Mouse (Mus musculus) spleen, postnatal 14 days (tissue): ENCODE measurements around the gene Gm12184.
"Not testable (repeated sequence)": the region's sequence is repeated elsewhere in the genome, so short reads cannot be mapped to it uniquely, and the experiment has no call there.

Experiments
- DNase-seq, 2 experiments: peaks; one replicate each; pipeline ENCODE4 v3.0.0; 2021 to 2022; ENCODE audit warnings: low spot score in 2 of 2

Gene Gm12184

DNA sequence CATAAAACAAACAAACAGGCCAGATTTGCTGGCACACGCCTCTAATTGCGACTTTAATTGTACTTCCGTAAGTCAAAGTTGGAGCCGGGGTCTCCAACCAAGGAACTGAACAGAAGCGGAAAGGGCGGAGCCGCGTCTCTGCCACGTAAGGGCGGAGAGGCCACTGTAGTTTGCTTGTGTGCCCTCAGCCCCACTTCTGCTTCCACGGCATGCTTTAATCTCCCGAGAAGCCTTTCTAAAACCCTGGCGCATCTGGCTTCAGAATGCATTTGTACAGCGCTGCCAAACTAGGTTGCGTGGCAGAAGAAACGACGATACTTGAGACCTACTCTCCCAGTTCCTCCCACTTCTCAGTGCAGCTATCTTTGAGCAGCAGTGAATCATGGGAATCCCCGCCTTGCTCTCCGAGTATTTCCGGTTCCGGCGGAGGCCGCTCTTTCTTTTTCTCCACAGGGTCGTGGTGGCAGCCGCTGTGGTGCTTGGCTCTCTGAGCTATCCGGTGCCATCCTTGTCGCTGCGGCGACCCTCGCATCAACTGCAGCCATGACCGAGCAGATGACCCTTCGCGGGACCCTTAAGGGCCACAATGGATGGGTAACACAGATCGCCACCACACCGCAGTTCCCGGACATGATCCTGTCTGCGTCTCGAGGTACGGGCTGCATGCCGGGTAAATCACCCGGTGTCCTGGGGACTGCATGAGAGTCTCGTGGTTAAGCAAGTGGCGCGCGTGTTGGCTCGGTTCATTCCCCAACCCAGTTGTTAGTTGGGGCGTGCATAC lies 26.3 kb downstream of the Gm12184 start, which contains the start of gene Rack1:
Gene Rack1, plus strand, starts transcription at position 412 of the 781 bp plus-strand sequence.
- DNase-seq = peak; percentile 68 to 81

DNA sequence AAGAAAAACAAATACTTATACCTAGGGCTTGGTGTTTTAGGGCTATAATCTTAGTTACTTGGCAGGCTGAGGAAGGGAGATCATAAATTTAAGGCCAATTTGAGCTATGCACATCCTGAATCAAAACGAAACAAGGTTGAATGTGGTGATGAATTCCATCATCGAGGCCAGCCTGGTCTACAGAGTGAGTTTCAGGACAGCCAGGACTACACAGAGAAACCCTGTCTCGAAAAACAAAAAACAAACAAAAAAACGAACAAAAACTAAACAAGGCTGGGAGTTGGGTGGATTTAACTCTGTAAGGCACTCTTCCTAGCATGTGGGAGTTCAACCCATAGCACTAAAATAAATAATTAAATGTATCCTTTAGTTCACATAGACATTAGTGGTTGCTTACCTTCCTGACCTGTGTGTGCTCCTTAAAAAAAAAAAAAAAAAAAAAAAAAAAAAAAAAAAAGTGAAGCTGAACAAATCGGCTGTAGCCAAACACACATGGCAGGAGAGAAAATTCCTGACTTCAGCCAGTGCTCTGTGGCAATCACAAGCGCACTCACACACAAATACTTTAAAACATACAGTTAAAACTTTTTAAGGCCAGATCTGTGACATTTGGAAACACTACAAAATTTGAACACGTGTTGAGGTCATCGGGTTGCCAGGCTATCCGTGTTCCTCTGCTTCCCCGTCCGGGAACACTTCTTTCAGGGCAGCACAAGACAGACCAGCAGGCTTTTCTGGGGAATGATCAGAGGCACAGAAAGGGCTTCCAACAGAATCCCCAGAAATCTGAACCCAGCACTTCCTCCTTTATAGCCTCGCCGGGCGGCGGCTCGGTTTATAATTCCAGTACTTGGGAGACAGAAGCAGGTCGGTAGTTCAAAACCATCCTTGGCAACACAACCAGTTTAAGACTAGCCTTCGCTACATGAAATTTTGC lies 27.2 kb downstream of the Gm12184 start:
- DNase-seq = no peak

DNA sequence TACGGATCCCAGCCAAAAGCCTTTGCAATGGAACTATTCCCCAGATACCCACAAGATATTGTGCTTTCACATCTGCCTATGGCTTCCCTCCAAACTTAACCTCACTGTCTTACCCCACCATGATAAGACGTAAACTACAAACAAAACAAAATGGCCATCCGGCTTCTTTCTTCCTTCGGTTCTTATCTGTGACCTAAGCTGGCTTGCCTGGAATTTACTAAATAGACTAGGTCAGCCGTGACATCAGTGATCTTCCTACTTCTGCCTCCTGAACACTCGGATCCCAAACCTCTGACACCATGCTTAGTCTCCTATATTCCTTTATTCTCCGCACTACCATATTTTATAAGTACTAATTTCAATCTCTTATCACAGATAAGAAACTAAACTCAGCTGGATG lies 28.1 kb downstream of the Gm12184 start:
- no peak for DNase-seq

DNA sequence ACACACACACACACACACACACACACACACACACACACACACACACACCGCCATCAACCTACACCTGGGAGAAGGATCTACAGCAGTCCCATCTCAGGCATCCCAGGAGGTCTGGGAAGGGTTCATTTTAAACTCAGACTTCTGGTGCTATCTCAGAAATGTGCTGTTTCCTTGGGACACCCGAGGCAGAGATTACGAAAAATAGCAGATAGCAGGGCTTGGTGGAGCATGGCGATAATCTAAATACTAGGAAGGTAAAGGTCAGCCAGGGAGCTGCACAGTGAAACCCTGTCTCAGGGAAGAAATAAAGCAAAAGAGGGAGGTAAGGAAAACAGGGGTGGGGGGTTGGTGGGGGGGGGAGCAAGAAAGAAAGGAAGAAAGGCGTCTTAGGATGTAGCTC lies 29.2 kb downstream of the Gm12184 start:
- no peak for DNase-seq

DNA sequence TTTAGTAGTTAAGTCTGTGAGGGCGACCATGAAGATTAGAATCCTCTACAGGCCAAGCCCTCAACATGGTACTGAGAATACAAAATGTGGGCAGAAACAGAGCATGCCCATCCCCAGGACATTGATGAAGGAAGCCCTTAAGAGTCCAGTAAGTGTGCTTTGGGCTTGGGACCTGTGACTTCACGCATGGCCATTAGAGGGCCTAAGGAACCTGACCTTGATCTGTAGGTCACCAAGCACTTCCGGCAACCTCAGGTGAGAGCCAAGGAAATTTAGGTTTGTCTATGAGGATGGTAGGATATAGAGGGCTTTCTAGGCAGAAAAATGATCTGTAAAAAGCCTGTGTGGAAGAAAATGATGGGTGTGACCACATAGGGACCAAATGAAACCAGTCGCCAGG lies 30.2 kb downstream of the Gm12184 start:
- no peak for DNase-seq

DNA sequence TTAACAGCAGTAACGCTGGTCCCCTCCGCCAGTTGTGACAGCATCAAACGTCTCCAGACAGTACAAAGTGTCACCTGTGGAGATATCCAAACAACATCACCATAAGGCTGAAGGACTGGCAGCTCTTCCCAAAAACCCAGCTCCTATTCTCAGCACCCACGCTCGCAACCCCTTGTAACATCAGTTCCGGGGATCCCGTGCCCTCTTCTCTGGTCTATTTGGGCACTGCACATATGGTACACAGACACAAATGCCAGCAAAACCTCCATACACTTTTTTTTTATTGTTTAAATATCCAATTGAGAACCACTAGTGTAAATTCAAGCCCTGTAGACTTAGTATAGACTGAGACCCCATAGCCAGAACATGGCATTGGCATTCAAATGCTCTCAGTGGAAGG lies 31.2 kb downstream of the Gm12184 start:
- DNase-seq = no peak

DNA sequence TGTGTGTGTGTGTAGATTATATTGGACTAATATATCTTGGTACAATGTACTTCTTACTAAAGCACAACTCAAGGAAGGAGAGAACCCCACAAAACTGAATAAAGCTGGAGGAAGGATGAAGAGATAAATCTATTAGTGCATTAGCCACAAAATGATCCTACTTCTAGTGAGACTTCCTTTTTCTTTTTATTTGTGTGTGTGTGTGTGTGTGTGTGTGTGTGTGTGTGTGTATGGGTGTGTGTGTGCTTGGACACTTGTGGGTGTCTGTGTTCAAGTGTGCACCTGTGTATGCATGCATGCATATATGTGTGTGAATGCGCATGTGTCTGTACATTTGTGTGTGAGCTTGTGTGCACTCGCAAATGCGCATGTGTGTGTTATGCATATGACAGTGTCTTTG lies 33.3 kb downstream of the Gm12184 start:
- no peak for DNase-seq

DNA sequence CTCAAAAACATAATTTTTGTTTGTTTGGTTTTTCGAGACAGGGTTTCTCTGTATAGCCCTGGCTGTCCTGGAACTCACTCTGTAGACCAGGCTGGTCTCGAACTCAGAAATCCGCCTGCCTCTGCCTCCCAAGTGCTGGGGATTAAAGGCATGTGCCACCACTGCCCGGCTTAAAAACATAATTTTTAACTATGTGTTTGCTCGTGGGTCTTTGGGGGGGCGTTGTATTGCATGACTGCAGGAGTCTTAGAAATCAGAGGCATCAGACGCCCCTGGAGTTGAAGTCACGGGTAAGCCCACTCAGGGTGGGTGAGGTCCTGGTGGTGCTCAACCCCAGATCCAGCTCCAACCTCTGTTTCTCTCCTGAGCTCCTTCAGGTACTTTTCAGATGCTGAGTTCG lies 34.6 kb downstream of the Gm12184 start:
- DNase-seq = not testable (repeated sequence)

DNA sequence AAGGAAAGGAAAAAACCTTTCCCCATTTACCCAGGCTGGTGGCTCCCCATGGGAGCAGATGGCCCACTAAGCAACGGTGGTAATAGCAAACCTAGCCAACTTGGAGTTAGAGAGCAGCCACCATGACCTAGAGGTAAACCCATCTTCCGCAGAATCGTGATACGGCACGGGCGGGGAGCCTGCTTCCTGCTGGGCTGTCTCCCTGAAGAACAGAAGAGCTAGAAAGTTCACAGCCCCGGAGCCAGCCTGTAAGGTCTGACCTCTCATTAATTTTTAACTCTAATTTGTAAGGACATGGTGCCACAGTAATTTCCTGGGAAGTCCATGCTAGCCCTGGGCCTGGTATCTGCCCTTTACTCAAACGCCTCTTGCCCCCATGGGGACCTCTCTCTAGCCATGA lies 35.5 kb downstream of the Gm12184 start:
- DNase-seq = no peak

DNA sequence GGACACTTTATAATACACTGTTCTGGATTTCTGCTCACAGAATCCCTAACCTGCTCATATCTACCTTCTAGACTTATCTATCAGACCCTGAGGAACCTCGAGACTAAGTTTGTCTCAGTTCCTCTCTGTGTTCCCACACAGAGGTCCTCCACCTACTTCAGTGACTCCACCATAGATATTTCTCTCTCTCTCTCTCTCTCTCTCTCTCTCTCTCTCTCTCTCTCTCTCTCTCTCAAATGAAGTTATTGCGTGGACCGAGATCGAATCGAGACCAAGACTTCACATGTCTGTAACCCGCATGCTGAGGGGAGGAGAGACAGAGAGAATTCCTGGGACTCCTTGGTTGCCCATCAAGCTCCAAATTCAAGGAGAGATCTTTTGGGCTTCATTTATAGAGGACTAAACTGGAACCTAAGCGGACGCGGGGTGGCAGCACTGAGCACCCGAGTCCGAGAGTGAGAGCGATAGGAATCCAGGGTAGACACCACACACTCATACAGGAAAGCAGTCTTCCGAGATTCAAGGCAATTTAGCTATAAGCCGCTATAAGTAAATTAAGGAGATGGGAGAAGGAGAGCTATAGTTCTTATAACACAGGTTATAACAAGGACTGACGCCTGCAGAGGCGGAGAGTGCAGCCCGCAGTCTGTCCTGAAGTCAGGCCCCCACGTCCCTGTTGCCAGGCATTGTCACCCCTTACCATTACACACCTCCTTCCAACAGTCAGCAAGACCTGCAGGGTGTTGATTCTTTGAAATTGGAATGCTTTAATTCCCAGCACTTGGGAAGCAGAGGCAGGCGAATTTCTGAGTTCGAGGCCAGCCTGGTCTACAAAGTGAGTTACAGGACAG lies 36.3 kb downstream of the Gm12184 start:
- peak; percentile 70 to 79 for DNase-seq

DNA sequence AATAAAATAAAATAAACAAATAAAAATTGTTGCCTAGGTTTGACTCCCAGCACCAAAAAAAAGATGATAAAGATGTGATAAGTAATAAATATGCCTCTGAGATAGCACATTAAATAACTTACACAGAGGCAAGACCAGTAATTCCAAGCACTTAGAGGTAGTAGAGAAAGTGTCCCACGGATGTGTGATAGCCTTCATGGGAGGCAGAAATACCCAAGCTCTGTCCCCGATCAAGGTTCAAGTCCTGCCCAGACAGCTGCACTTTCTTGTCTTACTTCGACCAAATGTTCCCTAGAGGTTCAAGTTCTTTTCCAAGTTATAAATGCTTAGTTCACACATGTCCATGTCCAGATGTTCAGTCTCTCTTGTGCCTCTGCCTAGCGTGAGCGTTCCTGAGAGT lies 37.2 kb downstream of the Gm12184 start:
- DNase-seq = no peak

DNA sequence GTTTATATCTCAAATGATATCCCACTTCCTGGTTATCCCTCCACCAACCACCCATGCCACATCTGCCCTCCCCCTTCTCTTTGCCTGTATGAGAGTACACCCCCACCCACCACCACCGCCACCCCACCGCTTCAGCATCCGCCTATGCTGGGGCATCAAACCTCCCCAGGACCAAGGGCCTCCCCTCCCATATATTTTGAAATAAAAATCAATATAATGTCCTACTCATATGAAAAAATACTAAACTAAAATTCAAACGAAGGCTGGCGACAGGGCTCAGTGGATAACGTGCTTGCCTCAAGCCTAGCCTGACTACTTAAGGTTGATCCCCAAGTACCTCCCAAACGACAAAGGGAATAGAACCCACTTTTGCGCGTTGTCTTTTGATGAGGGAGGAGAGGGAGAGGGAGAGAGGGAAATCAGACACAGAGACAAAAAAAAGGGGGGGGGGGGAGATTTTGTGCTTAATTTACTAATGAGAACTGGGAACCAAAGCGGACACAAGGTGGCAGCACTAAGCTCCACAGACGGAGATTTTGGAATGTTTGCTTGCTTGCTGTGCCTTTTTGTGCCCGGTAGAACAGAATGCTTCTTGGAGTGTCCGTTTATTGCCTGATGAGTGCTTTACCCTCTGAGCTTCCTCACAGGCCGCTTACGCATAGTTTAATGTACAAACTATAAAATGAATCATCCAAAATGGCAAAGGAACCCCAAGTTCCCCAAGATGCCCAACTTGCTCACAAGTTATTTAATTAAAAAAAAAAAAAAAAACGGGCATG lies 38.0 kb downstream of the Gm12184 start:
- DNase-seq = peak; percentile 41 to 69

DNA sequence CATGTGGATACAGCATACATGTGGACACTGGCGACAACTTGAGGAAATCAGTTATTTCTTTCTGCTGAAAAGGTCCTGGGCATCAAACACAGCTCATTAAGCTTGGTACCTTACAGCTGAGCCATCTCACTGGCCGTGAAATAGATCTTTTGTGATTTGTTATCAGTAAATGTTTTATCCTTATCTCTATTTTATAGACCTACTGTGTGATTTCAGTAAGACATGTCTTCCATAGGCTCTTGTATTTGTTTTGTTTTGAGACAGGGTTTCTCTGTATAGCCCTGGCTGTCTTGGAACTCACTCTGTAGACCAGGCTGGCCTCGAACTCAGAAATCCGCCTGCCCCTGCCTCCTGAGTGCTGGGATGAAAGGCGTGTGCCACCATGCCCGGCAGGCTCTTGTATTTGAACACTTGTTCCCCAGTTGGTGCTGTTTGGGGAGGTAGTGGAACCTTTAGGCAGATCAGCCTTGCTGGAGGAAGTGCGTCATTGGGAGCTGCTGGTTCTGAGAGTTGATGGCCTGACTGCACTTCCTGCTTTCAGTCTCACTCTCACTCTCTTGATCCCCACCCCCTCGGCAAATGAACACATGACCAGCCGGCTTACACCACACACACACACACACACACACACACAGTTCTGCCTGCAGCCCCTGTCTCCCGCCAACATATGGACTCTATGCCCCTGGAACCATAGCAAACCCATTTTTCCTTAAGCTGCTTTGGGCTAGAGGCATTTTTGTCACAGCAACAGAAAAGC lies 38.8 kb downstream of the Gm12184 start:
- peak; percentile 29 to 53 for DNase-seq

DNA sequence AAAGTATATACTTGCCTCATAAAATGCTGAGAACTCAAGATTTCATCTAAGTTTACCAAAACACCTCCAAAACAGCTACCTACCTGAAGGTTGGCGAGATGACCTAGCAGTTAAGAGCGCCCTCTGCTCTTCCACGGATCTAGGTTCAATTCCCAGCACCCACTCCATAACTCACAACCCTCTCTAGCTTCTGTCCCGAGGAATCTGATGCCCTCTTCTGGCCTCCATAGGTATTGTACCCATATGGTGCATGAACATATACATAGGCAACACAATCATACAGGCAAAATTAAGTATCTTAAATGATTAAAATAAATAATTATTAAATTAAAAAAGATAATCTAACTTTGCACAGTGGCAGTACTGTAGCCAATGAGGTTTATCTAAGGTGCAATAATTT lies 44.2 kb downstream of the Gm12184 start:
- no peak for DNase-seq

DNA sequence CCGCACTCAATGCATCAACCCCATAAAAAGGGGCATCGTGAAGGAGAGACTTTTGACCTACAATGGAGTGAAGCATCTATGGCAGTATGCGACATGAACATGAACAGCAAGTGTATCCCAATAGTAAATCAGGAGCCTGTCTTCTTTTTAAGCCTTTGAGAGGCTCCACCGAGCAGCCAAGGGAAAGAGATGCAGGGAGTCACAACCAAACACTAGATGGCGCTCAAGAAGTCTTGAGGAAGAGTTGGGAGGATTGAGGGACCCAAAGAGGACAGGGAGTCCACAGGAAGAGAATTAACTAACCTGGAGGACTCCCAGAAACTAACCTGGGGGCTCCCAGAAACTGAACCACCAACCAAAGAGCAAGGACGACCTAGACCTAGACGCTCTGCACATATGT lies 47.0 kb downstream of the Gm12184 start:
- peak in 1 of 2 experiments; percentile 41 for DNase-seq

DNA sequence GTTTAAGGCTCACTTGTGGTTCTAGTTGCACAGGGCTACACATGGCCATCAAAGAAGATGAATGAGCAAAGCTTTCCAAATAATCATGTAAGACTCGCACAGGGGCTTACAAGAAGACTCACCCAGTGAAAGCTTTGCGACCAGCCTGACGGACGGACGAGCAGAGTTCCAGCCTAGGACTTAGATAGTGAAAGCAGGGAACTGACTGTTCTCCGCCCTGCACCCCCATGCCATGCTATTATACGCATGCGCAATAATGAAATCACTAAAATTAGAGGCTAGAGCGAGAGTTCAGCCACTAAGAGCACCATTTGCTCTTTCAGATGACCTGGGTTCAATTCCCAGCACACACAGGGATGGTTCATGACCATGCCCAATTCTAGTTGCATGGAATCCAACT lies 49.2 kb downstream of the Gm12184 start:
- no peak for DNase-seq

DNA sequence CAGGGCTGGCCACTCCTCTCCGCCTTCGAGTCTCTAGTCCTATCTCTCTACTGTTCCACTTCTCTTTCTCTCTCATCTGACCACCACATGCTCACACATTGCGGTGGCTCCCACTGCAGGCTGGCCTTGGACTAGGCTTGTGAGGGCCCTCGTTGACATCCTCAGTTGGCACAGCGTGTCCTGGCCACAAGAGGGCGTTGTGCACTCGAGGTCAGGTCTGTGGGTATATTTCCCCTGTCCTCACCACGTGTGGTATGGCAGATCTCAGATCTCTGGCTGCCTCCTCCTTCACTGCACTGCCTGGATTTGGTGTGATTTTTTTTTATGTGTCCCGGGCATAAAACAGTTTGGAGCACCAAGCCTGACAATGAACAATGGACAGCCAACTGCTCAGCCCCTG lies 49.8 kb downstream of the Gm12184 start:
- DNase-seq = no peak

DNA sequence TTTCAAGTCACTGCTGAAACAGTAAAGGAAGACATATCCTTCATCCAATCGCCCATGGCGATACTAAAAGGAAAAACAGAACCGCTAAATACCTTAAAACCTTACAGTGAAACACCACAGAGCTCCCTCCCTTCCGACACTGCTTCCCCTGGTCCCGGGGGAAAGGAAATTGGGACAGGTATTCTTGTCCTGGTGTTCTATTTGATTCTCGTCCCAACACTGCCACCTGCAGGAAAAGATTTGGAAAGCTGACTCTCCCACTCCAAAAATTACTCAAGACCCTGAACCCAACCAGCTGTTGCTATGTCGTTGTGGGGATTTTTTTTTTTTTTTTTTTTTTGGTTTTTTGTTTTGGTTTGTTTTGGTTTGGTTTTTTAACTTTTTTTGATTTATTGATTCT lies 51.0 kb downstream of the Gm12184 start:
- no peak for DNase-seq
